Mouse (Mus musculus) large intestine, adult 2 months (tissue): ENCODE results near the gene Nedd9. TPM values are rescaled to one million over a fixed set of nuclear protein-coding genes. Genes with fewer than 3 reads are reported as not detected.

ENCODE experiments used
- DNase-seq: peaks from one replicate; pipeline ENCODE4 v3.0.0-alpha.2; 2012; ENCODE audit warnings: low read depth, low spot score
- WGBS: fragments of 180-500 bp; shearing (Covaris S2); methylation state at CpG from one replicate; pipeline ENCODE4 v1.1.7; 2018; 5-methylcytosine and 5-hydroxymethylcytosine counted together
- polyA plus RNA-seq: library from polyadenylated mRNA; depleted of rRNA; stranded (reverse); fragments of >200 nt; gene quantifications from 2 replicates; pipeline ENCODE4 v1.2.3, GENCODE M21; 2012; rRNA removed

The Nedd9 gene
- 13.7 and 27.0 TPM in 2 replicates for polyA plus RNA-seq

DNA sequence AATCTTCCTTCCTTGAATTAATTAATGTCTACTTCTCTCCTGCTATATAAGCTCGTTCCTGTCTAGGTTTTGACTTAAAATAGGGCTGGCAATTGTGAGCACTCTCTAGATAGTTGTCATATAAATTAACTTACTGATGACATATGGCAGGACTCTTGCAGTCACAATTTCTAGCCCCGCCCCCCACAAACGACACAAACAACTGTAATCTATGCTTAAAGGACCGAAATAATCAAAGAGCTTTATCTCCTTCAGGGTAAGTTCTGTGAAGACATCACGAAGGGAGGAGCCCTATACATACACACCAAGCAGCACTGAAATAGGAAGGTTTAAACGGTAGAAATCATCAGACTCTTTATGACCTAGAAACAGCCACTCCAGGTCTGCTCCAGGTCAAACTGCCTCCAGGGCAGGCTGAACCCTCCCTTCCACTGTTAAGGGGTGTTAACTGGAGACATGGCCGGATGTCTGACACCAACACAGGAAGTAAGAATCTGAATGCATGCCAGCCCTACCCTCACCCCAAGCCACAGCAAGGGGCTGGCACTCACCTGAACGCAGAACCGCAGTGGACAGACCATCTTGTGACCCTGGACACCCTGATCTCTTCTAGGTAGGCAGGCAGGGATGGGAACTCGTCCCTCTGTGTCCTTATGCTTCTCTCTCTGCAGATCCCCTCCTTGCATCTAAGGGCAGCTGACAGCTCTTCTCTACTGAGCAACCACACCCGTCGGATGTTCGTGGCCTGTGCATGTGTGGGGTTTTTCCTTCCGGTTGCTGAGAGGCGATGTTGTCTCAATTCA is at the start of gene Nedd9:
TSS of gene Nedd9 (minus strand) at position 757 of the 803 bp plus-strand sequence.
- no peak for DNase-seq
- 53% methylated on average over 15 of the region's 15 CpGs for whole genome bisulfite sequencing

GRCm38 (mm10) chr13:41532625-41533024 is 45.5 kb upstream of the Nedd9 start:
- WGBS = 81% methylated on average over 5 of the region's 5 CpGs
- DNase-seq = no peak

DNA sequence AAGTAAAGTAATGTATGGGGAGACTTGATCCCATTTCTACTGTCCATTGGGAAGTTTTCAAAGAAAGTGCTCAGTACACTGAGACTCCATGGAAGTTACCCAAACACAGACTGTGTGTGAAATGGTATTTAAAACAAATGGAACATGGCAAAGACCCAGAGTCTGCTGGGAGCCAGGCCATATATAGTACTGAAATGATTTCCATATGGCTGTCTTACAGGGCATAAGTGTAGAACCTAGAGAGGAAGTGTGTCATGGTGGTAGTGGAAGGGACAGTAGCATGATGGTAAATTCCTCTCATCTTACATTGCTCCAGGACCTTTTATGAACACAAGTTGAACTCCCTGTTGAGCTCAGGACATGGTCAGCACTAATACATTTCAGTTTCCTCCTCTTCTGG is 43.2 kb upstream of the Nedd9 start:
- DNase-seq = no peak

DNA sequence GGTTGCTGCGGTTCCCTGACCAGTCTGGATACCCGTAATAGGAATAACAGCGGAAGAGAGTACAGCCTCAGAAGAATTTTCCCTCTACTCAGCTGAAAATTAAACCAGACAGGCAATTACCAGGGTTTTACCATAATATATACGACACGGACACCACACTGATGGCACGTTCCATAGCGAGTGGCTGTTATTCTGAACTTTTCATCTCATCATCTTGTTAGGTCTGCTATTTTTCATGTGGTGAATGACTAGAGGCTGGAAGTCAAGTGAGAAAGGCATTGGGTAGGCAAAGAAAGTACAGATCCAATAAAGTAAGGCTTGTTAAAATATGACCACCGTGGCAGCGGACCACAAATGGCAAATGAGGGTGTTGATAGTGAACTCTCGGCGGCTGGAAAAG is 37.0 kb upstream of the Nedd9 start:
- WGBS = 88% methylated on average over 11 of the region's 11 CpGs
- no peak for DNase-seq

DNA sequence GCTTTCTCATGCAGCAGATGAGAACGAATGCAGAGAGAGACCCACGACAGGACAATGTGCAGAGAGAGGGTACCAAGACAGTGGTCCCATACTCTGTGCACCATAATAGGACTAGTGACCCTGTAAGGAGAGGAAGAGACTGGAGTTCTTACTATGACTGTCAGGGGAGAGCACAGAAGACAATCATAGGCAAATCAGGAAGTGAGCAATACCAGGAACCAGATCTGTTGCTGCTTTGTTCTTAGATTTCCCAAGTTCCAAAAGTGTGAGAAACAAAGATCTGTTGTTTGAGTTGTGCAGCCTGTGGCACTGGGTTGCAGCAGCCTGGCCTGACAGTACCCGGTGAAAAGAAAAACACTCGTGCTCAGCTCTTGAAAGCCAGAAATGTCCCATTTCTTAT is 34.1 kb upstream of the Nedd9 start:
- DNase-seq = no peak
- 81% methylated on average over 4 of the region's 4 CpGs for WGBS

GRCm38 (mm10) chr13:41520549-41521161 is 33.5 kb upstream of the Nedd9 start:
- no peak for DNase-seq

DNA sequence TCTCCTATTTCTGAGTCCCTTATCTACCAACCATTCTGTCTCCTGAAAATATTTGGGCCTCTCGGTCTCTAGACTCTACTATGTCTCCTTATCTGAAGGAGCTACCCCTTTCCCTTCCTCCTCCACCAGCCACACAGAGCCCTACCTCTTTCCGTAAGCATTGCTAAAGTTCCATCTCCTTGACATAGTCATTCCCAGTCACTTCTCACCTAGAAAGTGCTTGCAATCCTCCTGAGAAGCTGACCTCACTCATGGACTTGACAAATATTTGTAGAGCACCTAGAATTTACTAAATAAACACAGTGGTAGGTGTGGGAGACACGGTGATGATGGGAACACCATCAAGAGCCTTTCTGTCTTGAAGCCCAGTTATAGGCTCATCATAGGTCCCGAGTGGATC is 32.6 kb upstream of the Nedd9 start:
- 63% methylated on average over 4 of the region's 4 CpGs for WGBS
- no peak for DNase-seq

More at GRCm38 (mm10) chr13:41520549-41521161, 33.5 kb upstream of the Nedd9 start:
- WGBS = 82% methylated on average over 5 of the region's 5 CpGs

GRCm38 (mm10) chr13:41517193-41517592 is 30.0 kb upstream of the Nedd9 start:
- no peak for DNase-seq
- 66% methylated on average over 4 of the region's 4 CpGs for WGBS

DNA sequence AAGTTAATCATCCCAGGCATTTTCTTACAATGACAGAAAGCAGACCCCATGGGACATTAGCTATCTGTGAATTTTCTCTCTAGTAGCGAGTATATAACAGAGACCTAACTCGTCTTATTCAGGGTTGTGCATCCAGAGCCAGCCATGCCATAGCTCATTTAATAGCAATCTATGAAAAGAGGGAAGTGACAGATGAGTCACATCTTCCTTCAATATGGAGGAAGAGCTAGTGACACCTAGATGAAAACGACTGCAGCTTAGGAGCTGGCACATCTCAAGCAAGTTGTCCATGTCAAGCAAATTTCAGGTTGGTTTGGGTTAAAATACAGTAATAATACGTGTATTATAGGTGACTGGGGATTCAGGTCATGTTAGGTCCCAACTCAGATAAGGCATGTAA is 28.6 kb upstream of the Nedd9 start:
- no peak for DNase-seq
- 78% methylated on average over 4 of the region's 4 CpGs for WGBS

- DNase-seq = no peak
- 91% methylated on average over 8 of the region's 8 CpGs for WGBS
These were observed 27.8 kb upstream of the Nedd9 start for GRCm38 (mm10) chr13:41514918-41515317.

DNA sequence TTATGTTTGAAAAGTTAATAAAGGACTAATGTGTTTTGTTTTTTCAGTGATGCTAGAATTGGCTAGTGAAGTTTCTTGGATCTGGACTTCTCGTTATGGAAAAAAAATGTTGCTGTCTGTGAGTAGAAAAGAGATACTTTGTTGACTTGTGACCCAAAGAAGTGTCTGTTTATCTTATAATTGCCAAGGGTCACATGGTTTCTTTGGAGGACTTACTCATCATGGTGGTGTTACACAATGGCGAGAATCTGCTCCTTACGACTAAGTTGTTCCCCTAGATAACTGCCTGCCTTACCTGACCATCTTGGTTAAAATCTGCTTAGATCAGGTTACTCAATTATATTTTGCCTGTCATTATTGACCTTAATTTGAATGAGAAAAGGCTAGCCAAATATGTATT is 26.3 kb upstream of the Nedd9 start:
- WGBS = 82% methylated on average over 3 of the region's 3 CpGs
- no peak for DNase-seq

DNA sequence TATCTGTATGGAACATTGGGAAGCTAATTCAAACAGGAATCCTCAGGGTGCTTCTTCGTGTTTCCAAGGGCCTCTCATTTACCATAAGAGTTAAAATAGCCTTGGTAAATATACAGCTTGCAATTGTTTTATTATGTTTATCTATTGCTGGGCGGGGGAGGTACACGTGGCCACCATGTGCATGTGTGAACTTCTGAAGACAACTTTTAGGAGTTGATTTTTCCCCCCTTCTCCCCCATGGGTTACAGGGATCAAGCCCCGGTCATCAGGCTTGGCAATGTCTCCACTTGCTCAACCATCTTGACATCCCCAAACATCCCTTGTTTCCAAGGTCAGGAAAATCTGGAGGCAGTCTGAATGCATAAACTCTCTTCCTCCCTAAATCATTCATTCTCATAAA is 25.1 kb upstream of the Nedd9 start:
- DNase-seq = no peak
- 15% methylated on average over 4 of the region's 4 CpGs for WGBS

- 36% methylated on average over 7 of the region's 7 CpGs for WGBS
- DNase-seq = no peak
These were observed 23.7 kb upstream of the Nedd9 start for GRCm38 (mm10) chr13:41510631-41511419.

DNA sequence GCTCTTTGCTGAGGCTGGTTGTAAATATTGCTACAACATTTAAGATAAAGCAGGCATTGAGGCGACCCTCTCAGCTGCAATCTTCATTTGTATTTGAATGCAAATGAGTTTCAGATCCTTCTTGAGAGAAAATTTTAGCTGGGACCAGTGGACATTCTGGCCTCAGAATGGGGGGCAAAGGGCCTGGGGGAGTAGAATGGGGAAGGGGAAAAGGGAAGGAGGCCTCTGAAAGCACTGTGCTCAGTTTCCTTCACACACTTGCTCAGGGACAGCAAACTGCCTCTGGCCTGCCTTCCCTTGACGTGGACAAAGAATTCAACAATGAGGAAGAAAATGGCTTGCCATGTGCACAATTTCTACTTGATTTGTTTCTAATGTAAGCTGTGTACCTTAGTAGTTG is 18.4 kb upstream of the Nedd9 start:
- no peak for DNase-seq
- WGBS = 88% methylated on average over 2 of the region's 2 CpGs

GRCm38 (mm10) chr13:41504997-41505396 is 17.8 kb upstream of the Nedd9 start:
- 84% methylated on average over 2 of the region's 2 CpGs for WGBS
- no peak for DNase-seq

DNA sequence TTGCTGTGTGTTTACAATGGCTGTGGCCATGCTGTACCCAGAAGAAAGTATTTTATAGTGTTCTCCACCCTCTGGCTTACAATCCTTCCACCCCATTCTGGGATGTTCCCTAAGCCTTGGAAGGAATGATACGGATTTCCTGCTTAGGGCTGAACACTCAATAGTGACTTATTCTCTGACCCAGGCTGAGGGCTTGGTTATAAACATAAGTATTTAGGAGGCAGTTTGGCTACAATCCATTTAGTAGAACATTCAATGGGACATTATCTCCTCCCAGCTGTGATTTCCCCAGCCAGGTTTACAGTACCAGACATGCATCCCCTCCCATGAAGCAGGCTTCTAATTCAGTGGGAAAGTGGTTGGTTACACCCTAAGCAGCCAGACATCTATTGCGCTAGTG is 17.3 kb upstream of the Nedd9 start:
- 55% methylated on average over 2 of the region's 2 CpGs for WGBS

GRCm38 (mm10) chr13:41502917-41503301 is 15.7 kb upstream of the Nedd9 start:
- DNase-seq = no peak
- WGBS = 72% methylated on average over 2 of the region's 2 CpGs

More for the DNA sequence above, 17.3 kb upstream of the Nedd9 start:
- DNase-seq = no peak

DNA sequence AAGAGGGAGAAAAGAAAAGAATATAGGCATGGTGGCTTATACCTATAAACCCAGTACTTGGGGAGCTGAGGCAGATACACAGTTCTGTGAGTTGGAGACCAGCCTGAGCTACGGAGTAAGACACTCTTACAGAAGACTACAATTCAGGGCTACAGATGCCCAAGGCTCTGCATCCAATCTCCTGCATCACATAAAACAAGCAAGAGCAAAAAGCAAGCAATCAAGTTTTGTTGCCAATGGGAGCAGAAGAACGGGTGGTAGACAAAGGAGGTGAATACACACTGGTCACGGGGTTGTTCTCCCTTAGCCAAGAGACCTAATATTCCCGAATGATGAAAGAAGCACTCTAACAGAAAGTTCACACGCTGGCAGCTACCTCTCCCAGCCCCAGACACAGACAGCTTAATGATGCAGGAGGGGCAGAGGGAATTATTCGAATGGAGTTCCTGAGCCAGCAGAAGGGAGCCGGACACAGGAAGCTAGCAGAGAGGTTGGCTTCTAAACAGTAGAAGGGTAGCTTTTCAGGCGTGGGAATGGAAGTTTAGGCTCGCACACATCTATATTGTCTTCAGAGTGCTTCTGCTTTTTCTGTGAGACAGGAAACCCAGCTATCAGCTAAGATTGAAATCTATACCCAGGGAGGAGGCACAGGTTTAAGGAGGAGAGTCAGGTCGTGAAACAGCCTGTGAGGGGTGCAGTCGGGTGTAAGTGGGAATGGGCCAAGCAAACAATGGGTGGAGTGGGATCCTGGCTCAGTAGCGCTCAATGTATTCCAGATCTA is 15.2 kb upstream of the Nedd9 start:
- WGBS = 63% methylated on average over 12 of the region's 12 CpGs
- DNase-seq = no peak

DNA sequence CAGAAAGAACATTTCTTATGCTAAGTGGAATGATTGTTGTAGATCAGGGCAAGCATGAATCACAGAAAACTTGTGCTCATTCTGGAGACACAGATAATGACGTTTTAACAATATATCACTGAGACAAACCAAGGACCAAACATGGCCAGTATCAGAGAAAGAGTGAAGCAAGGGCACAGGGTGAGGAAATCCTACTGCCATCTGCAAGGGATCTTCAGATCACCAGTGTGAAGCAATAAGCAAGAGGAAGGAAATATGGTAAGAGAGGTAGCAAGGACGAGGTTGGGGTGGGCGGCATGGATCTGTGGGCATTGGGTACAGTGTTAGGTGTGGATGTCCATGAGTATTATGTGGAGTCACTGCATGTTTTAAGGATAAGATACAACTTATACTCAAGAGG is 13.6 kb upstream of the Nedd9 start:
- 91% methylated on average over 3 of the region's 3 CpGs for WGBS
- DNase-seq = no peak

GRCm38 (mm10) chr13:41498611-41499121 is 11.5 kb upstream of the Nedd9 start:
- DNase-seq = no peak
- WGBS = 93% methylated on average over 2 of the region's 2 CpGs
